Mouse (Mus musculus): ENCODE data around the gene Abcd1. TPM values are rescaled to one million over a fixed set of nuclear protein-coding genes. Genes with fewer than 3 reads are reported as not detected.
A peak's percentile ranks its signal among the peaks of the same experiment; 100 is the strongest.

The Abcd1 gene
- polyA plus RNA-seq, 1 experiment from 2014 or later: 10.4 TPM

DNA sequence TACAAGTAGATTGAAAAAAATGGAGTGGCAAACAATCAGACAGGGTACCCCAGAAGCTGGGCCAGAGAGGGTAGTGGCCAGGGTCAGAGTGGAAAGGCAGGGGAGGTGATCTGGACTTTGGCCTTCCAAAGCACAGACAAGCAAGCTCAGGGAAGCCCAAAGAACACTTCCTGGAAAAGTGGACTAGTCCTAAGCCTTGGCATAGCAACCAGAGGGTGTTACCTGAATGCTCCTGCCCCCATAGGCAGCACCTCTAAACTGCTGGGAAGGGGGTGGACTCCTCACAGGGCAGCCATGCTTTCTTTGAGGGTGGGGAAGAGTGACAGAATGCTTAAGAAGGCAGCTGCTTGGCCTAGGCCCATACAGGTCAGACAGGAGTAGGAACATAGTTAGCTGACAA, 31.4 kb upstream of the Abcd1 start:
- no peak for ATAC-seq

DNA sequence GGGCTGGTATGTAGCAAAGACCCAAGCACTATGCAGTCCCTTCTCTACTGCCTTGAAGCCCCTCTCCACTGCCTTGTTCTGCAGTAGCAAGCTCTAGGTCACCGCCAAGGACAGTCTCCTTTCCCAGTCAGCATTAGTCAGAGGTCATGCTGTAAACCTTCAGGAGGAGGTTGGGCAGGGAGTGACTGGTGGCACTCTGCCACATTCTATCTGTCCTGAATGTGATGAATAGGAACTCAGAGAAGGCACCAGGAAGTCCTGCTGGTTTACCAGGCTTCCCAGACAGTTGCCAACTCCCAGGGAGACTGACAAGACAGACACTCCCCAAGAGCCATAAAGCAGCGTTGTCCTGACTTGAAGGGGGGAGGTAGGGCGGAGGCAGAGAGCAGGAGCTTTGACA, 30.8 kb upstream of the Abcd1 start:
- no peaks in the 10 kb centered on the region for H3K27me3 ChIP-seq (ENCODE audit: control insufficient read depth, insufficient read depth, low read depth, low read length)

More for the DNA sequence above, 31.4 kb upstream of the Abcd1 start:
- H3K27me3 ChIP-seq (ENCODE audit: control insufficient read depth, insufficient read depth, low read depth, low read length): no peaks in the 10 kb centered on the region
- no peak overlapping the region for H3K4me2 ChIP-seq (ENCODE audit: low read length)
- no peak overlapping the region for H3K4me3 ChIP-seq (ENCODE audit: low read depth, low read length)
- no peaks in the 10 kb centered on the region for H3K9me3 ChIP-seq (replicated peaks; ENCODE audit: control insufficient read depth, low read length, poor library complexity, severe bottlenecking)
- no peak overlapping the region for H3K9ac ChIP-seq (ENCODE audit: low read depth, low read length)
- H3K27ac ChIP-seq (ENCODE audit: low read length): no peak overlapping the region
- no peaks in the 10 kb centered on the region for H3K4me1 ChIP-seq (ENCODE audit: control insufficient read depth, insufficient read depth, low read length)
- H3K36me3 ChIP-seq (ENCODE audit: control insufficient read depth, insufficient read depth, low read length): peaks cover 8% of the 10 kb centered on the region; the same call in 1 of the 2 replicates

DNA sequence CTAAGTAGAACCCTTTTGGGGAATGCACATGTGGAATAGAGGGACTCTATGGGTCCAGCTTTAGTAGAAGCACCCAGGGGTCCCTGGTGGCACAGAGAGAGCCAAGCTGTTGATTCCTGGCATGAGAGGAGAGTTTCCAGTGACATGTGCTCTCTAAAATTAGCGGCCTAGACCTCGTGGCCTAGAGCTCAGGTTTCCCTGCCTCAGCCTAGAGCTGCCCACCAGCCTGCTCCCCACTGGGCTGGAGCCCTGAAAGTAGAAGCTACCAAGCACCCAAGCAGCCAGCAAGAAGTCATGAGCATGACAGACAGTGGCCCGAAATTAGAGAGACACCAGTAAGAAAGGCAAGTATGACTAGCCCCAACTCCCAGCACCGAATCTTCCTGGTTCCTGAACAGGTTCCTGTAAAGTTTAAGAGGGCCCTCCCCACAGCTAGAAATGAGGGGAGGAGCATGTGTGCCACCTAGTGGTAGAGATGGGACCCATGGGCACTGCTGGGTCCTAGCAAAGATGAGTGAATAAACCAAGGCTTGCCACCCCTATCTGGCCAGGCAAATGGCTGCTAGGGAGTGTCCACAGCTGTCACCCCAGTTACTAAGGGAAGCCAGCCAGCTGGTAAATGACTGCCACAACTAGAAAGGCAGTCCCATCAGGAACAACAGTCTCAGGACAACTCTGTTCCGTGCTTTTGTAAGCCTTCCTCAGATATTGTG, 25.3 kb upstream of the Abcd1 start:
- Histone ChIP-seq H3K27ac (ENCODE audit: low read length) (no peak overlapping the region), H3K4me1 (ENCODE audit: control insufficient read depth, insufficient read depth, low read length) (no peaks in the 10 kb centered on the region), H3K27me3 (ENCODE audit: control insufficient read depth, insufficient read depth, low read depth, low read length) (no peaks in the 10 kb centered on the region), H3K4me3 (ENCODE audit: low read depth, low read length) (no peak overlapping the region), H3K9me3 (replicated peaks; ENCODE audit: control insufficient read depth, low read length, poor library complexity, severe bottlenecking) (no peaks in the 10 kb centered on the region), H3K4me2 (ENCODE audit: low read length) (no peak overlapping the region), H3K36me3 (ENCODE audit: control insufficient read depth, insufficient read depth, low read length) (peaks cover 3% of the 10 kb centered on the region; the same call in 1 of the 2 replicates), H3K9ac (ENCODE audit: low read depth, low read length) (no peak overlapping the region)
- WGBS: 84% methylated on average over 5 of the region's 5 CpGs
- peak; percentile 72; the same call in 1 of the 2 replicates for ATAC-seq

More for the DNA sequence above, 30.8 kb upstream of the Abcd1 start:
- Histone ChIP-seq H3K9ac (ENCODE audit: low read depth, low read length) (no peak overlapping the region), H3K36me3 (ENCODE audit: control insufficient read depth, insufficient read depth, low read length) (peaks cover 3% of the 10 kb centered on the region; the same call in 1 of the 2 replicates), H3K4me3 (ENCODE audit: low read depth, low read length) (no peak overlapping the region), H3K4me1 (ENCODE audit: control insufficient read depth, insufficient read depth, low read length) (no peaks in the 10 kb centered on the region), H3K4me2 (ENCODE audit: low read length) (no peak overlapping the region), H3K27ac (ENCODE audit: low read length) (no peak overlapping the region), H3K9me3 (replicated peaks; ENCODE audit: control insufficient read depth, low read length, poor library complexity, severe bottlenecking) (no peaks in the 10 kb centered on the region)
- WGBS: 85% methylated on average over 3 of the region's 3 CpGs
- ATAC-seq: no peak

DNA sequence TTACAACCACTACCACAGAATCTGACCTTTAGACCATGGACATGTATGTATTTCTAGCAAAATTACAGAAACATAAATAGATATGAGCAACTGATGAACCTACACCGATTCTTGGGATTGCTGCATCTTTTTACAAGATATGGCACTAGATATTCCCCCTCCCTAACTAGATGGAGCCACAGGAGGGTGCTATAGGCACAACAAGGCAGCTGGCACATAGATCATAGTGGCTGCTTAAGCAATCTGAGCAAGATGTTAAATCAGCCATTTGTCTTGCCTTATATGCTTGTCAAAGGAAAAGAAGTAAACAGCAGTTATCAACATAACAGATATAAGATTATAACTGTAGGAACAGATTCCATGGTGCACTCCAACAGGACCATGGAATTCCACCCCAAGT, 15.9 kb upstream of the Abcd1 start:
- no peak for ATAC-seq
- H3K9me3 ChIP-seq (replicated peaks; ENCODE audit: control insufficient read depth, low read length, poor library complexity, severe bottlenecking): no peaks in the 10 kb centered on the region
- 78% methylated on average over 1 of the region's 1 CpGs for WGBS
- H3K4me3 ChIP-seq (ENCODE audit: low read depth, low read length): no peak overlapping the region
- no peak overlapping the region for H3K27ac ChIP-seq (ENCODE audit: low read length)
- no peaks in the 10 kb centered on the region for H3K36me3 ChIP-seq (ENCODE audit: control insufficient read depth, insufficient read depth, low read length)
- H3K27me3 ChIP-seq (ENCODE audit: control insufficient read depth, insufficient read depth, low read depth, low read length): no peaks in the 10 kb centered on the region
- no peaks in the 10 kb centered on the region for H3K4me1 ChIP-seq (ENCODE audit: control insufficient read depth, insufficient read depth, low read length)
- no peak overlapping the region for H3K9ac ChIP-seq (ENCODE audit: low read depth, low read length)
- H3K4me2 ChIP-seq (ENCODE audit: low read length): no peak overlapping the region

DNA sequence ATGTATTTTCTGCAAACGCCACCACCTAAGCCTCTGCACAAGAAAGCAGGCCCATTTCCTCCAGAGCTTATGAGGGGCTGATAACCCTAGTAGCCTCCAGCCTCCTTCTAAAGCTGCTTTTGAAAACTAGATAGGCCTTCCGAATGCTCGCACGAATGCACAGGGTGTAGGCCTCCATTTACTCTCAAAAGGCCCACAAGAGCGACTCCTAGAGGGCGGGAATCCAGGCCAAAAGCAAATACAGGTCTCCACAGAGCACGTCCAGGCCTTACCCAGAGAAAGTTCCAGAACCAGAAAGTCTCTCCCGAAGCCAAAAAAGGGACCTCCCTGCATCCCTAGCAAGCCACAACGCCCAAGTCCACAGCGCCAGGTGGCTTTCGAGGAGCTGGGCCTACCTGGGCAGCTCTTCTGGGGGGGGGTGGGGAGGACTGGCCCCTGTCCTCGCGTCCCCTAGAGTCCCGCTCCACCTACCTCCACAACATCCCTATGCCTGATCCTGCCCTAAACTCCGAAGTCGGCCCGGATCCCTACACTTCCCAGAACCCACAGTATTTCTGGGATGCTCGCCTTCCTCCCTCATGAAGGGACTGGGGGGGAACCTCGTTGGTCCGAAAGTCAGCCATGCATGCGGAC, 805 bp upstream of the Abcd1 start:
- ATAC-seq: peak; percentile 54; the same call in 1 of the 2 replicates
- no peaks in the 10 kb centered on the region for H3K9me3 ChIP-seq (replicated peaks; ENCODE audit: control insufficient read depth, low read length, poor library complexity, severe bottlenecking)
- H3K4me3 ChIP-seq (ENCODE audit: low read depth, low read length): peak overlapping the region; percentile 54
- WGBS: 28% methylated on average over 21 of the region's 21 CpGs
- H3K27ac ChIP-seq (ENCODE audit: low read length): peak overlapping the region; percentile 42; the same call in 1 of the 2 replicates
- H3K36me3 ChIP-seq (ENCODE audit: control insufficient read depth, insufficient read depth, low read length): no peaks in the 10 kb centered on the region
- peak overlapping the region; percentile 60 for H3K9ac ChIP-seq (ENCODE audit: low read depth, low read length)
- H3K4me1 ChIP-seq (ENCODE audit: control insufficient read depth, insufficient read depth, low read length): peaks cover 16% of the 10 kb centered on the region
- peak overlapping the region; percentile 71 for H3K4me2 ChIP-seq (ENCODE audit: low read length)
- H3K27me3 ChIP-seq (ENCODE audit: control insufficient read depth, insufficient read depth, low read depth, low read length): no peaks in the 10 kb centered on the region

DNA sequence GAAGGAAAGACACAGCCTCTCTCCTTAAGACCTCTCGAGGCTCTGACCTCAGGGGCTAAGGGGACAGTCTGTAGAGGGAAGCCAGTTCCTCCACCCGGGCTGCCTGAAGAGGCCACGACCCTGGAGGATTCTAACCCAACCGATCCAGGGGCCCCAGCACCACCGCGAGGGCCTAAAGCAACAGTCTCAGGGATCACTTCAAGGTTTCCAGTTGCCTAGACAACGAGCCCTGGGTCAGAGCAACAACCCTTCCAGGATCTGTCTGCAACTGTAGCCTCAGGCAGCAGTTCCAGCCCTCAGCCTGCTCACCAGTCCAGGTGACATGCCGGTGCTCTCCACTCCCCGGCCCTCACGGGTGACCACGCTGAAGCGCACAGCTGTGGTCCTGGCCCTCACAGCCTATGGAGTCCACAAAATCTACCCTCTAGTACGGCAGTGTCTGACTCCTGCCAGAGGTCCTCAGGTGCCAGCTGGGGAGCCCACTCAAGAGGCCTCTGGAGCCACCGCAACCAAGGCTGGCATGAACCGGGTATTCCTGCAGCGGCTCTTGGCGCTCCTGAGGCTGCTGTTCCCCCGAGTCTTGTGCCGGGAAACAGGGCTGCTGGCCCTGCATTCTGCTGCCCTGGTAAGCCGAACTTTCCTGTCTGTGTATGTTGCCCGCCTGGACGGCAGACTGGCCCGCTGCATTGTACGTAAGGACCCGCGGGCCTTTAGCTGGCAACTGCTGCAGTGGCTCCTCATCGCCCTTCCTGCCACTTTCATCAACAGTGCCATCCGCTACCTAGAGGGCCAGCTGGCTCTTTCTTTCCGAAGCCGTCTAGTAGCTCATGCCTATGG, 530 bp downstream of the Abcd1 start:
- peaks cover 16% of the 10 kb centered on the region for H3K4me1 ChIP-seq (ENCODE audit: control insufficient read depth, insufficient read depth, low read length)
- H3K4me2 ChIP-seq (ENCODE audit: low read length): peak overlapping the region; percentile 71
- no peaks in the 10 kb centered on the region for H3K9me3 ChIP-seq (replicated peaks; ENCODE audit: control insufficient read depth, low read length, poor library complexity, severe bottlenecking)
- H3K27ac ChIP-seq (ENCODE audit: low read length): peak overlapping the region; percentile 81; the same call in 1 of the 2 replicates
- H3K36me3 ChIP-seq (ENCODE audit: control insufficient read depth, insufficient read depth, low read length): no peaks in the 10 kb centered on the region
- H3K9ac ChIP-seq (ENCODE audit: low read depth, low read length): peak overlapping the region; percentile 60
- H3K27me3 ChIP-seq (ENCODE audit: control insufficient read depth, insufficient read depth, low read depth, low read length): no peaks in the 10 kb centered on the region
- WGBS: 26% methylated on average over 30 of the region's 30 CpGs
- peak; percentile 73 for ATAC-seq
- H3K4me3 ChIP-seq (ENCODE audit: low read depth, low read length): peak overlapping the region; percentile 54

DNA sequence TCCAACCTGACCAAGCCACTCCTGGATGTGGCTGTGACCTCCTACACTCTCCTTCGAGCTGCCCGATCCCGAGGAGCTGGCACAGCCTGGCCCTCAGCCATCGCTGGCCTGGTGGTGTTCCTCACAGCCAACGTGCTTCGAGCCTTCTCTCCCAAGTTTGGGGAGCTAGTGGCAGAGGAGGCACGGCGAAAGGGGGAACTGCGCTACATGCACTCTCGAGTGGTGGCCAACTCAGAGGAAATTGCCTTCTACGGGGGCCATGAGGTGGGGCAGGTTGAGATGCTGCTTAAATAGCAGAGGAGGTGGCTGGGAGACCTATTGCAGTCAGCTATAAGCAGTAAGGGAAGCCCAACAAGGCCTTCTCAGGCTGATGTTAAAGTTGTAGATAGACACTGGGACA, 1.3 kb downstream of the Abcd1 start:
- 73% methylated on average over 11 of the region's 11 CpGs for WGBS
- peak overlapping the region; percentile 71 for H3K4me2 ChIP-seq (ENCODE audit: low read length)
- no peaks in the 10 kb centered on the region for H3K36me3 ChIP-seq (ENCODE audit: control insufficient read depth, insufficient read depth, low read length)
- peaks cover 16% of the 10 kb centered on the region for H3K4me1 ChIP-seq (ENCODE audit: control insufficient read depth, insufficient read depth, low read length)
- no peaks in the 10 kb centered on the region for H3K9me3 ChIP-seq (replicated peaks; ENCODE audit: control insufficient read depth, low read length, poor library complexity, severe bottlenecking)
- no peak for ATAC-seq
- H3K9ac ChIP-seq (ENCODE audit: low read depth, low read length): peak overlapping the region; percentile 60; the same call in 1 of the 2 replicates
- no peak overlapping the region for H3K27ac ChIP-seq (ENCODE audit: low read length)
- no peaks in the 10 kb centered on the region for H3K27me3 ChIP-seq (ENCODE audit: control insufficient read depth, insufficient read depth, low read depth, low read length)
- H3K4me3 ChIP-seq (ENCODE audit: low read depth, low read length): 0 out of 2 replicates have a peak overlapping the region, but pooled peaks have one; percentile 54

DNA sequence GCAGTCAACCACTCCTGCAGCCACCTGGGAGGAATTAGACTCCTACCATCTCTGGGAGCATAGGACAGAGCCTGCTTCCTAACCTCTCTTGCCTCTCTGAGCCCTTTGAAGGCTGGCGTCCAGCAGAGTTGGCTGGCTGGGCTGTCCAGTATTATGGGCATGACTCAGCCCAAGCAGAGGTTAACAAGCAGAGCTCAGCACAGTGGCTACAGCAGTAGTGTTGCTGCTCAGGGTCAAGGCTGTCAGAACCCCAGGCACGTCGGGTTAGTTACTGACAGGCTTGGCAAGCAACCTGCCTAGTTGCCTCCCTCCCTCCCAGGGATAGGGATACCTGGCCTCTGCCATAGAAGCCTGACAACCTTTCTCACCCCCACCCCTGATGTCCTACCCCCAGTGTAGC, 1.9 kb downstream of the Abcd1 start:
- no peak for ATAC-seq
- Histone ChIP-seq H3K27ac (ENCODE audit: low read length) (no peak overlapping the region), H3K4me3 (ENCODE audit: low read depth, low read length) (no peak overlapping the region), H3K4me2 (ENCODE audit: low read length) (peak overlapping the region; percentile 23; the same call in 1 of the 2 replicates), H3K36me3 (ENCODE audit: control insufficient read depth, insufficient read depth, low read length) (no peaks in the 10 kb centered on the region), H3K27me3 (ENCODE audit: control insufficient read depth, insufficient read depth, low read depth, low read length) (no peaks in the 10 kb centered on the region), H3K9me3 (replicated peaks; ENCODE audit: control insufficient read depth, low read length, poor library complexity, severe bottlenecking) (no peaks in the 10 kb centered on the region), H3K9ac (ENCODE audit: low read depth, low read length) (no peak overlapping the region), H3K4me1 (ENCODE audit: control insufficient read depth, insufficient read depth, low read length) (peaks cover 16% of the 10 kb centered on the region)
- WGBS: 54% methylated on average over 3 of the region's 3 CpGs

Data from midbrain, embryonic 16.5 days (tissue).